Mouse (Mus musculus) thymus, adult 2 months (tissue): ENCODE measurements around the gene Morn3. TPM values are rescaled to one million over a fixed set of nuclear protein-coding genes. Genes with fewer than 3 reads are reported as not detected.

Experiments
- DNase-seq: peaks from one replicate; pipeline ENCODE4 v3.0.0; 2021
- H3K27ac ChIP-seq: fragments of 200-500 bp; 2 replicates; pipeline ENCODE4 v1.5.1; 2012; ENCODE audit warnings: low read length, control low read depth; ENCODE audit not compliant: control insufficient read depth, insufficient read depth
- H3K27me3 ChIP-seq: fragments of 200-500 bp; 2 replicates; pipeline ENCODE4 v1.6.1; 2012; ENCODE audit warnings: mild to moderate bottlenecking, low read length, moderate library complexity, mixed read lengths; ENCODE audit not compliant: control insufficient read depth, insufficient read depth
- H3K36me3 ChIP-seq: fragments of 200-500 bp; 2 replicates; pipeline ENCODE4 v1.6.1; 2012; ENCODE audit warnings: mild to moderate bottlenecking, low read length, moderate library complexity; ENCODE audit not compliant: control insufficient read depth, insufficient read depth
- H3K4me1 ChIP-seq: fragments of 200-500 bp; replicated peaks from 2 replicates; pipeline ENCODE4 v1.6.1; 2012; ENCODE audit warnings: low read length; ENCODE audit not compliant: control insufficient read depth, insufficient read depth
- H3K4me3 ChIP-seq: fragments of 200-500 bp; 2 replicates; pipeline ENCODE4 v1.5.1; 2012; ENCODE audit warnings: mild to moderate bottlenecking, low read length, control low read depth, moderate library complexity; ENCODE audit not compliant: control insufficient read depth, insufficient read depth
- CTCF ChIP-seq: fragments of 200-500 bp; IDR thresholded peaks from 2 replicates; pipeline ENCODE4 v1.5.1; 2012; ENCODE audit warnings: mild to moderate bottlenecking, control low read depth, low read length, moderate library complexity, borderline replicate concordance; ENCODE audit not compliant: control insufficient read depth, poor library complexity, insufficient read depth; ENCODE audit errors: extremely low read depth
- POLR2A ChIP-seq: fragments of 200-500 bp; IDR thresholded peaks from 2 replicates; pipeline ENCODE4 v1.6.1; 2012; ENCODE audit warnings: mild to moderate bottlenecking, low read length, control low read depth, moderate library complexity; ENCODE audit not compliant: control insufficient read depth, poor library complexity, insufficient read depth; ENCODE audit errors: extremely low read depth
- WGBS: fragments of 180-500 bp; shearing (Covaris S2); methylation state at CpG from one replicate; pipeline ENCODE4 v1.1.7; 2018; 5-methylcytosine and 5-hydroxymethylcytosine counted together
- polyA plus RNA-seq: library from polyadenylated mRNA; depleted of rRNA; stranded (reverse); fragments of >200 nt; gene quantifications from 2 replicates; pipeline ENCODE4 v1.2.3, GENCODE M21; 2012; rRNA removed

Morn3 gene
- polyA plus RNA-seq = 0.15 TPM in 1 of 2 replicates, not detected in the other

DNA sequence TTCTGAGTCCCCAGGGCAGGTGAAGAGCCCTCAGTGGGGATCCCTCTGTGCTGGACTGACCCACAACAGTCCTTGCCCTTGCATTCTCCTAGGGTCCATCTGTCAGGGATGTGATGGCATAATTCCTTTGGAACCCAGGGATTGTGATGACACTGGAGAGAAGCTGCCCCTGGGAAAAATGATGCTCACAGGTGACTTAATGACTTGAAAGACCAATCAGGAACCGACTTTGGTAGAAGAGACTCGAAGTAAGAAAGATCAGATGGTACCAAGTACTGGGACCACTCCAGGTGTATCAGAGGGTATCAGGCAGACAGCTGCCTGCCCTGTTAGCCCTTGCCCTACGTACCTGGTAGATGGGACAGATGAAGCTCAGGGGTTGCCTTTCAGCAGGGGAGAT lies at the start of gene Morn3:
Morn3 (minus strand) TSS at position 101 of the 400 bp plus-strand sequence.
- Histone ChIP-seq H3K4me1 (peaks cover 13% of the 10 kb centered on the region), H3K27ac (no peak within 1 kb of the TSS), H3K27me3 (no peaks in the 10 kb centered on the region), H3K4me3 (no peak within 1 kb of the TSS), H3K36me3 (no peaks in the 10 kb centered on the region)
- 92% methylated on average over 3 of the region's 3 CpGs for WGBS
- no peak for DNase-seq
- TF ChIP-seq CTCF (no peak), POLR2A (no peak)

DNA sequence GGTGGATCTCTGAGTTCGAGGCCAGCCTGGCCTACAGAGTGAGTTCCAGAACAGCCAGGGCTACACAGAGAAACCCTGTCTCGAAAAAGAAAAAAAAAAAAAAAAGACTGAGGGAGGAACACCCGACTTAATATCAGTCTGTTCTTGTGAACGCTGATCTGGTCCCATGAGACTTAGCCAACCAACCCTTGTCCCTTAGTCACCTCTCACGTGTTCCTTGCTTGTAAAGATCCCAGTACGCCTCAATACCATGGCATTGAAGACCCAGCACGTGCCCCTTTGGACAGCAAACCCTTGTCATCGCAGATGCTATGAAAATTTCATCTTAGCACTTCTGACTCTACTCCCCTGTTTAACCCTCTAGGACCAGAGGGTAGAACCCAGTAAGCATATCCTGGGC lies 49.5 kb upstream of the Morn3 start:
- no peaks in the 10 kb centered on the region for H3K27me3 ChIP-seq
- peaks cover 27% of the 10 kb centered on the region for H3K36me3 ChIP-seq
- no peak for DNase-seq
- 95% methylated on average over 8 of the region's 8 CpGs for WGBS
- no peak overlapping the region for H3K27ac ChIP-seq
- TF ChIP-seq CTCF = no peak
- TF ChIP-seq POLR2A = no peak
- no peak overlapping the region for H3K4me3 ChIP-seq
- no peaks in the 10 kb centered on the region for H3K4me1 ChIP-seq

DNA sequence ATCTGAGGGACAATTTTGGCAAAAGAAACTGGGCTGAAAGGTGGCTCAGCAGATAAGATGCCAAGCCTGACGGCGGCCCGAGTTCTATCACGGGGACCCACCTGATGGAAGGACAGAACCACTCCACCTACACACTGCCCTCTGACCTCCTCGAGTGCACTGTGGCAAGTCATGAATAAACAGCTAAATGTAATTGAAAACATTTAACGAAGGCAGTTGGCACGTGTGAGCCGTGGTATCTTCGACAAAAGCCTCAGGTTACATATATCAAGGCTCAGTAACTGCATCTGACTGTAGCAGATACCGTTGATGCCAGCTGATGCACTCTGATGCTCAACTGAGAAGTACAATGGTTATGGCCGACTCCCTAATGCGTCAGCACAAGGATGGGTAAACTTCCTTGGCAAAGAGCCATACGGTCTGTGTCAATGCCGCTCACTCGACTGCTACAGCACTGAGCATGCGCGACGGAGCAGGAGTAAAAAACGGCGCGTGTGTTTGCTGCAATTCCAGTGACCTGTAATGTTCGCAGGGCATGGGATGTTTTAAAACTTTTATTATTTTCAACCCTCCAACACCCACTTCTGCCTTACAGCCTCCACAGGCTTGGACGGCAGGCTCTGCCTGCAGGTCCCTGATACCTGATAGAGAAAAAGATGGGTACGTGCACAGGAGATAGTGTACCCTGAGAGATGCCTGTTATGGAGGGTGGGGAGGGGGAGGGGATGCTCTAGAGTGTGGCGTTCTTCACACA lies 47.6 kb upstream of the Morn3 start:
- Histone ChIP-seq H3K27ac (no peak overlapping the region), H3K27me3 (no peaks in the 10 kb centered on the region), H3K4me3 (no peak overlapping the region), H3K36me3 (peaks cover 13% of the 10 kb centered on the region), H3K4me1 (peaks cover 8% of the 10 kb centered on the region; the same call in 1 of the 2 replicates)
- TF ChIP-seq CTCF (no peak), POLR2A (no peak)
- WGBS = 94% methylated on average over 25 of the region's 25 CpGs
- DNase-seq = no peak

DNA sequence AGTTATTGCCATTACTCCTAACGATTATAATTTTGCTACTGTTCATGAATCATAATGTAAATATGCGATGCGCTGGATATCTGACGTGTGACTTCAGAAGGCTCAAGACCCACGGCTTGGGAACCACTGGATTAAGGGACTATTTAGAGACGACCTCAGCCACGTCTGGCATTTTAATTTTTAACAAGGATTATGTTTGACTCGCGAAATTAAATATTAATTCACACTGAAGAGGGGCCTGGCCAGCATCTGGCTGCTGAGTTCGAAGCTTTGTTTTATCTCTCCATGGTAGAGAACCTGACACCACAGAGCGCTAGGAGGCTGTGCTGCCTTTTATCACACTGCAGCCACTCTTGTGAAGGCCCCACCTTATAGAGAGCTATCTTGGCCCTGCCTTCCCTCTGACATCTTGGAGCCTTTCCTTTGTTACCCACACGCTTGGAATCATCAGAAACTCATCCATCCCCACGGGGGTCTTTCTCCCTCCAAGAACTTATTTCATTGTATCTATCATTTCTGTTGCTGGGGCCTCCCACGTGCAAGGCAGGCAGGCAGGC lies 46.3 kb upstream of the Morn3 start:
- no peak for TF ChIP-seq POLR2A
- no peak for TF ChIP-seq CTCF
- 0 out of 2 replicates have a peak, but pooled peaks cover 2% of the 10 kb centered on the region for H3K36me3 ChIP-seq
- DNase-seq = no peak
- peaks cover 8% of the 10 kb centered on the region; the same call in 1 of the 2 replicates for H3K4me1 ChIP-seq
- no peak overlapping the region for H3K4me3 ChIP-seq
- no peaks in the 10 kb centered on the region for H3K27me3 ChIP-seq
- H3K27ac ChIP-seq = no peak overlapping the region
- 97% methylated on average over 14 of the region's 14 CpGs for WGBS

DNA sequence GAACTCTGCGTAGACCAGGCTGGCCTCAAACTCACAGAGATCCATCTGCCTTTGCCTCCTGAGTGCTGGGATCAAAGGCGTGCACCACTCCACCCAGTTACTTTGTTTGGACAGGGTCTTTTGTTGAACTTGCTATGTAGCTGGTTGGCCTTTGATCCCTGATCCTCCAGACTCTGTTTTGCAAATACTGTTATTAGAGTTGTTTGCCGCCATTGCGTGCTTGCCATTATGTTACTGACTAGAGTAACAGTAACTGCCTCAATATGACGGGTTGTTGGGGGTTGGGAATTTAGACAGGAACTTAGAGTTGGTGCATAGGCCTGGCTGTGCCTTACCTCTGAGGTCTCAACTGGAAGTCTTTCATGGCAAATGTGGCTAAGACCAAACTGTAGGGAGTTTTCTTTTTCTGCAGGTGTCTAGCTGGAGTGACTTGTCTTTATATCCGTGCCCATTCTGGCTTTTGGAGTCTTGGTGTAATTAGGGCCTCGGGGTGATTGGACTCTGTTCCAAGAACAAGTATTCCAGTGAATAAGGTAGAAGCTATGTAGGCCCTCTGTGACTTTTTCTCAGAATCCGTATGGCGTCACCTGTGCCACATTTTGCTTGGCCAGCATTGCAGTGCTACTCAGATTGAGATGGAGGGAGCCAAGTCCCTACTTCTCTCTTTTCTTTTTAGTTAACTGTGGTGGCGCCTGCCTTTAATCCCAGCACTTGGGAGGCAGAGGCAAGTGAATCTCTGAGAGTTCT lies 43.9 kb upstream of the Morn3 start:
- Histone ChIP-seq H3K36me3 (no peaks in the 10 kb centered on the region), H3K4me3 (no peak overlapping the region), H3K27ac (no peak overlapping the region), H3K27me3 (no peaks in the 10 kb centered on the region), H3K4me1 (peaks cover 8% of the 10 kb centered on the region; the same call in 1 of the 2 replicates)
- no peak for TF ChIP-seq POLR2A
- no peak for TF ChIP-seq CTCF
- no peak for DNase-seq
- 71% methylated on average over 10 of the region's 10 CpGs for WGBS

DNA sequence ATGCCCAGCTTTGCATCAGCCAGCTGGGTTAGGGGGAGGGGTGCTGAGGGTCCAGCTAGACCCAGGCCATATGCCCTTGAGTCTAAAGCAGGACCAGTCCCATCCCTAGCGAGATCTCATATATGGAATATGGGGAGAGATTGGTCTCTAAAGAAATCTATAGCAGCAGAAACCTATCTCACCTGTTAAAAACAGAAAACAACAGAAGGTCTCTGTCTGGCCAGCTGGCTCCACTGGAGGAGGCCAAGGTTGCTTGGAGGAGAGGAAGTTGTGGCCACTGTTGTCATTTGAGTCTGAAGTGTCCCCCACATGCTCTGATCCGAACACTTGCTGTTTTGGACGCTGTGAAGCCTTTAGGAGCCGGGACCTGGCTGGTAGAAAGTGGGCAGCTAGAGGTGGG lies 42.0 kb upstream of the Morn3 start:
- no peak overlapping the region for H3K4me3 ChIP-seq
- no peak for TF ChIP-seq CTCF
- TF ChIP-seq POLR2A = no peak
- H3K36me3 ChIP-seq = no peaks in the 10 kb centered on the region
- no peaks in the 10 kb centered on the region for H3K27me3 ChIP-seq
- H3K27ac ChIP-seq = no peak overlapping the region
- DNase-seq = no peak
- peaks cover 12% of the 10 kb centered on the region for H3K4me1 ChIP-seq
- WGBS = 95% methylated on average over 4 of the region's 4 CpGs
